Mouse (Mus musculus) T-helper 1 cell (primary cell): ENCODE data around the gene Neo1.
"Not testable (repeated sequence)": the region's sequence is repeated elsewhere in the genome, so short reads cannot be mapped to it uniquely, and the experiment has no call there.

Experiments used
- in situ Hi-C: fragments of 300-600 bp; cut with MboI, MseI; formaldehyde crosslinking; loops from one replicate; pipeline ENCODE4 v1.15.1; 2025; ENCODE audit warnings: high pct_unique_total_duplicates

The Neo1 gene

GRCm38 (mm10) chr9:59013365-59013764 is 22.9 kb downstream of the Neo1 start:
- in situ Hi-C loops: loop anchor here (5.0 kb wide), 1 partner anchor 259 kb away; no protein-coding TSS in a partner anchor

DNA sequence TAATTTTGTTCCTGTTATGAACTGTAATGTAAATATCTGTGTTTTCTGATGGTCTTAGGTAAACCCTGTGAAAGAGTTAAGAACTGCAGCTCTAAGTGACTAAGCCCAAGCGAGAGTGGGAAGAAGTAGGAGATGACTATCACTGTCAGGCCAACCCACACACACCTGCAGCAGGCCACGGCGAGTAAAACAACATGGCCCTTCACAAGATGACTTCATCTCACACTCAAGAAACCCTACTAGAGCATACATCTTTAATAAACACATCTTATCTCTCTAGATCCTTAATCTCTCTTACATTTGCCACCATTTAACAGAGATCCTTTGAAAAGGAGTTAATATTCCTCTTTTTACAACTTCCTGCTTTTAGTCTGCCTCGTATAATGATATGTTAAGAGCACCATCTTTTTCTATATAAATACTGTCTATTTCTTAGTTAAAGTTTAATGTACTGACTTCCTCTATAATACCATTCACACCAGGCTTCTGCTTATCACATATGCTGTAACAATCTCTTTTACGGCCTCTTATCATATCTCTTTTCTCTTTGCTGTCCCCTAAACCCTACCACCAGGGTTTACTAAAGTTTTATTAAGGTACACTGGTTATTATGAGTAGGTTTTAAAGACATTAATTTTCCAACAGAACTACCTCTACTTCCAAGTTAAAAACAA is 46.8 kb downstream of the Neo1 start:
- in situ Hi-C loops: no loop called here

DNA sequence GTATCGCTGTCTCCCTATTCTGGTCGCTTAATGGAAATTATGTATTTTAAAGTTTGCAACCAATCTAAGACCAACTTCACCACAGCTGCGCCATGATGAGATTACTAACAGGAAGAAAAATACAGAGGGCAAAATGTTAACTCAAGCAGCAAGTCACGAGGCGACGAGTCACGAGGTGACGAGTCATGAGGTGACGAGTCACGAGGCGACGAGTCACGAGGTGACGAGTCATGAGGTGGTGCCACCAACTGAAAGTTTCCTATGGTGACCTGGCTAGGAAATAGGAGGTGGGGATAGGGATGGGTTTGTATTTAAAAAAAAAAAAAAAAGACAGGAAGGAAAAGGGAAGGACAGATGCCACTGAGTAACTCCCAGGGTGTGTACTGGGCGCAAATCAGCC is 57.2 kb downstream of the Neo1 start:
- in situ Hi-C loops: no loop called here

- in situ Hi-C loops: not testable (repeated sequence)
These were observed 65.1 kb downstream of the Neo1 start for GRCm38 (mm10) chr9:58971154-58971553.

DNA sequence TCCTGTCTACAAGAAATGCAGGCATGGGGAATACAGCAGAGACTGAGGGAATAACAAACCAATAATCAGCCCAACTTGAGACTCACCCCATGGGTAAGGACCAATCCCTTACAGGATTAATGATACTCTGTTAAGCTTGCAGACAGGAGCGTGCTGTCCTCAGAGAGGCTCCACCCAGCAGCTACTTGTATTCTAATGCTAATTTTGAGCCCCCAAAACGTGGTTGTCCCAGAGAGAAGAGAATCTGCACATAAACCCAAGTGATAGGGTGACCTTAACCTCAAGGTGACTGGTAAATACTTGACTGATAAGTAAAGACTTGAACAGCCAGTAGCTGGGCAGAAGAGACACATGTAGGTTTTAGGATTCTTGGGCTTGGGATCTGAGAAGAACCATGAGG is 68.9 kb downstream of the Neo1 start:
- in situ Hi-C loops: no loop called here

- in situ Hi-C loops: no loop called here
These were observed 80.7 kb downstream of the Neo1 start for GRCm38 (mm10) chr9:58955507-58955906.

GRCm38 (mm10) chr9:58945910-58946309 is 90.3 kb downstream of the Neo1 start:
- in situ Hi-C loops: loop anchor here (25.0 kb wide), 1 partner anchor 1041 kb away; no protein-coding TSS in a partner anchor

- in situ Hi-C loops: loop anchor here (25.0 kb wide), 1 partner anchor 1053 kb away; no protein-coding TSS in a partner anchor
These were observed 101.5 kb downstream of the Neo1 start for GRCm38 (mm10) chr9:58934776-58935175.

- in situ Hi-C loops: loop anchor here (5.0 to 25.0 kb wide), 2 partner anchors 391 to 1059 kb away; no protein-coding TSS in a partner anchor
These were observed 108.1 kb downstream of the Neo1 start for GRCm38 (mm10) chr9:58928103-58928502.

DNA sequence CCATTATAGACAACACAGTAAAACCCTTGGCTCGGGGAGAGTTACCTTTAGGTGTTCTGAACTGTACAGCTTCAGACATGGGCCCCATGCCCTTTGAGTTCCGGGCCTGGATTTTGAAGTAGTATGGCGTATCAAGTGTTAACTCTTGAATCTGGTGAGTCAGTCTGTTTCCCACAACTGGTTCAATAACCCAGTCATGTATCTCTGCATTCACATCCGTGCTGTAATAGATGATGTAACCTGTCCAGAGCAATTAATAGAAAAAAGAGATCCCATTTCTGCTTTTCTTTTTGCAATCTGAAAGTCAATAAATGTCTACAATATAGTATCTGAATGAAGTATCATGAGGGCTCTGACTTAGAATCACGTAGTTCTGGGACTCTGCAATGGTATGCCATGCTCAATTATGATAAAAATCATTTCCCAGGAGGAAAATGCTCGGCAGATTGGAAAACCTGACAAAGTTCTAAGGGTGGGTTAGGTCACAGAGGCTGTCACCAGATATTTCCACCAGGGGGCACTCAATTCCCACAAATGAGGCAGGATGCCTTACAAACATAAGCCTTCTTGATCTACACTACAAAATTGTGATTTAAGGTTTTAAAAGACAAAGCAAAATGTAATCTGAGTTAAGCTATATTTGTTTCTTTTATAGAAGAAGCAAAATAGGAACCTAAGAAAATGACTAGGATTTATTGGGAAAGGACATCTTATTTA is 133.2 kb downstream of the Neo1 start:
- in situ Hi-C loops: loop anchor here (10.0 kb wide), 1 partner anchor 372 kb away; no protein-coding TSS in a partner anchor

- in situ Hi-C loops: loop anchor here (10.0 kb wide), 1 partner anchor 375 kb away; no protein-coding TSS in a partner anchor
These were observed 136.6 kb downstream of the Neo1 start for GRCm38 (mm10) chr9:58899602-58900001.

- in situ Hi-C loops: no loop called here
These were observed 144.2 kb downstream of the Neo1 start for GRCm38 (mm10) chr9:58891840-58892640.

DNA sequence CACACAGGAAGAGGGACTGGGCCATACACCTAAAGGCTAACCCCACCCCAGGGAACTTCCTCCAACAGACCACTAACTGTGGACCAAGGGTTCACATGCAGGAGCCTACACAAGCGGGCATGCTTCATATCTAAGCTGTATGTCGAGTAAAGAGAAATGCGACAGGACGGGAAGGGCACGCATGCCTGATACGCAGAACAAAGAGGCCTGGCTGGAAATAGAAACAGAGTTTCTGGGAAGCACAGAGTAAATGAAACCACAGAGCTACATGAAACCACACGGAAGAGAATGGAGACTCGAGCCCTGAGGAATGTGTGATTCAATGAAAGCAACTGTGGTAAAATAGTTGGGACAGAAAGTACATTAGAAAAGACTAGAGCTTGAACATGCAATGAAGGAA is 145.3 kb downstream of the Neo1 start:
- in situ Hi-C loops: no loop called here

GRCm38 (mm10) chr9:58889782-58890448 is 146.3 kb downstream of the Neo1 start:
- in situ Hi-C loops: no loop called here

- in situ Hi-C loops: no loop called here
These were observed 153.6 kb downstream of the Neo1 start for GRCm38 (mm10) chr9:58882686-58883085.

DNA sequence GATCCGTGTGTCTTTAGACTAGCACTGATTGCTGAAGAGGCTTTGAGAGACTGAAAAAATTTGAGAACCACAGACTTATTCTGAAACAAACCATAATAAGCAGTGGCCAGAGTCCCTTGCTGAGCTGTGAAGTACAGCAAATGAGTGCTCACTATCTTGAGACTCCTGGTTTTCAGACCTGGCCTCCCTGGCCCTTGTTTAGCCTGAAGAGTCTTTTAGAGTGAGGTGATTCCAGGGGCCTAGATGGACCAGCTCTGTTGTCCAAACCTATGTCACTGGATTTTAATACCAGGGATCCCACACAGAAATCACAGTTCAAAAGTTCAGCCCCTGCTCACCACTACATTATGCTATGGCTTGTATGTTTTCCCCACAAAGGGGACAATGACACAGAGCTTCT is 156.4 kb downstream of the Neo1 start:
- in situ Hi-C loops: no loop called here

DNA sequence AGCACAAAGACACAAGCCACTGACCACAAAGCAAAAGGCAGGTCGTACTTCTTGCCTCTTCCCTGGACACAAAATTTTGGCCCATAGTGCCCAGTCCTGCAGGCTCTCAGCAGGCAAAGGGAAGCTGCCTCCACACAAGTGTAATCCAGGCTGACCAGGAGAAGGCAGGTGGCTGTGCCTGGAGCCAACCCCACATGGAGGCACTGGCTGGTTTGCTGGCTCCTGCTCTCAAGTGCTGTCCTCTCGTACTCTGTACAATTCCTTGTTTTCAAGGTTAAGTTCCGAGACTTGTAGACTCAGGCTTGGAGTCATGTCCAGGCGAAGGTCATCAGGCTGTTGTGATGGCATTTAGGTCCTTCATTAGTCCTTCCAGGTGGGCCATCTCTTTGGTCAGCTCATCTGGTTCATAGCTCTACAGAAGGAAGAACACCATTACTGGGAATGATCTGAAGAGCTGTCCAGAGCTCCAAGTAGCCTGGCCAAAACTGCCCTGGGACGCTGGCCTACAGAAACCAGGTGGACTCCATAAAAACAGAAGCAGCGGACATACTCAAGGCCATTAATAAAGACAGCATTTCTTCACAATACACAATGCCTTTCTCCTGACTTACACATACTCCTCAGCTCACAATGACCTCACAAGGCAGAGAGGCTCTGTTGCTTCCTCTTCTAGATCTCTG is 159.2 kb downstream of the Neo1 start:
- in situ Hi-C loops: no loop called here

GRCm38 (mm10) chr9:58875439-58875838 is 160.8 kb downstream of the Neo1 start:
- in situ Hi-C loops: no loop called here

- in situ Hi-C loops: no loop called here
These were observed 161.9 kb downstream of the Neo1 start for GRCm38 (mm10) chr9:58874354-58874753.

- in situ Hi-C loops: no loop called here
These were observed 162.5 kb downstream of the Neo1 start for GRCm38 (mm10) chr9:58873541-58874324.
